Mouse (Mus musculus) liver, embryonic 14.5 days (tissue): ENCODE results near the gene Scnn1b.

Experiments
- CTCF ChIP-seq: IDR thresholded peaks from 2 replicates; pipeline ENCODE4 v1.5.1; 2016; ENCODE audit warnings: antibody characterized with exemption, low read depth, control low read depth
- EP300 ChIP-seq: IDR thresholded peaks from 2 replicates; pipeline ENCODE4 v1.6.1; 2016; ENCODE audit warnings: antibody characterized with exemption, low read depth

GRCm38 (mm10) chr7:121890636-121891360, 26.0 kb downstream of the Scnn1b start:
- no peak for TF ChIP-seq CTCF
- TF ChIP-seq EP300, result no peak
